Mouse (Mus musculus) ES-E14 (cell line): ENCODE results near the gene Ugt1a10.

Experiments
- CHD2 ChIP-seq: IDR thresholded peaks from 2 replicates; pipeline ENCODE4 v1.6.1; 2014; ENCODE audit warnings: mild to moderate bottlenecking, low read depth, low read length, inconsistent platforms
- MAFK ChIP-seq: IDR thresholded peaks from 2 replicates; pipeline ENCODE4 v1.6.1; 2014; ENCODE audit warnings: mild to moderate bottlenecking, low read depth, low read length, inconsistent platforms; ENCODE audit not compliant: insufficient read depth
- ZNF384 ChIP-seq: IDR thresholded peaks from 2 replicates; pipeline ENCODE4 v1.6.1; 2012; ENCODE audit warnings: low read depth, low read length, inconsistent platforms

- TF ChIP-seq CHD2, result no peak
- no peak for TF ChIP-seq ZNF384
- TF ChIP-seq MAFK, result no peak
Measured at GRCm38 (mm10) chr1:88086125-88086524, 30.9 kb downstream of the Ugt1a10 start.
